27 mouse cellular contexts compared by ENCODE assay signal in the genomic region with DNA sequence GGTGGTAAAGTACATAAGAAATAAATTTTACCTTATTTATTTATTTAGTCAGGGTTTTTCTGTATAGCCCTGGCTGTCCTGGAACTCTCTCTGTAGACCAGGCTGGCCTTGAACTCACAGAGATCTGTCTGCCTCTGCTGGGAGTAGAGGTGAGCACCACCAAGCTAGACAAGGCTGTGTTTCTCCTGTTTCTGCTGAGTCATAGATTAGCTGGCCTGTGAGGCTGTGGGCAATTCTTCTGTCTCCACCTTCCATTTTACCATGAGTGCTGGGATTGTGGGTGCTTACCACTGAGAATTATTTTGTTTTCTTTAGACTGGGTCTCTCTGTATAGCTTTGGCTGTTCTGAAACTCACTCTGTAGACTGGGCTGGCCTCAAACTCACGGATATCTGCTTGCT. TPM values are rescaled to one million over a fixed set of nuclear protein-coding genes. Genes with fewer than 3 reads are reported as not detected.
DNase-seq lines count a peak whose midpoint lies in the region; ATAC-seq and TF ChIP-seq lines count a peak whose summit lies in the region.
"Had no signal": no experiment of that assay in that cellular context is flagged by ENCODE, and none has a peak within 500 bp of the region (broad histone marks: within the 10 kb centered on the region; RNA-seq: fewer than 3 reads in every experiment).

No protein-coding gene starts in this region.

- H3K4me3 ChIP-seq in liver, embryonic 11.5 days (ENCODE audit: low read depth, low read length) = no peak overlapping the region
- no peak overlapping the region for H3K4me3 ChIP-seq in bone marrow macrophage, adult 2 months (ENCODE audit: insufficient read depth, low read length)
- H3K4me3 ChIP-seq in macrophage (ENCODE audit: inconsistent target) = no peak overlapping the region
- no peak overlapping the region for H3K4me3 ChIP-seq in gastrocnemius, adult 2 months
- H3K4me3 ChIP-seq in midbrain, postnatal 0 days (ENCODE audit: low read depth, low read length) = no peak overlapping the region
- H3K4me3 ChIP-seq: embryonic facial prominence, embryonic 12.5 days; erythroblast, embryonic 14.5 days; forebrain, embryonic 13.5 days; heart, embryonic 15.5 days; layer of hippocampus, adult 2 months; limb, embryonic 10.5 days; midbrain, embryonic 13.5 days; myocyte; neural tube, embryonic 13.5 days; stomach, embryonic 15.5 days had no signal

- H3K9me3 ChIP-seq in liver, embryonic 11.5 days (ENCODE audit: control insufficient read depth, low read length) = no peaks in the 10 kb centered on the region
- no peaks in the 10 kb centered on the region for H3K9me3 ChIP-seq in midbrain, postnatal 0 days (ENCODE audit: low read length)
- H3K9me3 ChIP-seq: embryonic facial prominence, embryonic 12.5 days; forebrain, embryonic 13.5 days; heart, embryonic 15.5 days; limb, embryonic 10.5 days; midbrain, embryonic 13.5 days; neural tube, embryonic 13.5 days; stomach, embryonic 15.5 days had no signal

- no peak overlapping the region for H3K27ac ChIP-seq in liver, embryonic 11.5 days (ENCODE audit: low read depth, low read length)
- peak overlapping the region; percentile 78 for H3K27ac ChIP-seq in bone marrow macrophage, adult 2 months (ENCODE audit: insufficient read depth, low read depth, low read length)
- peak overlapping the region; percentile 66 for H3K27ac ChIP-seq in macrophage
- no peak overlapping the region for H3K27ac ChIP-seq in gastrocnemius, adult 2 months
- no peak overlapping the region for H3K27ac ChIP-seq in midbrain, postnatal 0 days (ENCODE audit: low read depth, low read length)
- H3K27ac ChIP-seq: embryonic facial prominence, embryonic 12.5 days; forebrain, embryonic 13.5 days; heart, embryonic 15.5 days; hindbrain, embryonic 14.5 days; layer of hippocampus, adult 2 months; limb, embryonic 10.5 days; midbrain, embryonic 13.5 days; neural tube, embryonic 13.5 days; stomach, embryonic 15.5 days had no signal

- H3K36me3 ChIP-seq in liver, embryonic 11.5 days (ENCODE audit: control insufficient read depth, insufficient read depth, low read length) = no peaks in the 10 kb centered on the region
- no peaks in the 10 kb centered on the region for H3K36me3 ChIP-seq in macrophage (ENCODE audit: inconsistent target)
- no peaks in the 10 kb centered on the region for H3K36me3 ChIP-seq in midbrain, postnatal 0 days (ENCODE audit: insufficient read depth, low read length)
- H3K36me3 ChIP-seq: embryonic facial prominence, embryonic 12.5 days; heart, embryonic 15.5 days; limb, embryonic 10.5 days; midbrain, embryonic 13.5 days; neural tube, embryonic 13.5 days; stomach, embryonic 15.5 days had no signal

- no peaks in the 10 kb centered on the region for H3K79me2 ChIP-seq in macrophage (ENCODE audit: inconsistent target)

- H3K9ac ChIP-seq in liver, embryonic 11.5 days (ENCODE audit: low read depth, low read length) = no peak overlapping the region
- H3K9ac ChIP-seq in midbrain, postnatal 0 days (replicated peaks; ENCODE audit: low read length, poor library complexity, severe bottlenecking) = no peak overlapping the region
- H3K9ac ChIP-seq: embryonic facial prominence, embryonic 12.5 days; forebrain, embryonic 13.5 days; heart, embryonic 15.5 days; hindbrain, embryonic 14.5 days; midbrain, embryonic 13.5 days; neural tube, embryonic 13.5 days; stomach, embryonic 15.5 days had no signal

- no peak overlapping the region for H3K4me2 ChIP-seq in liver, embryonic 11.5 days
- no peak overlapping the region for H3K4me2 ChIP-seq in midbrain, postnatal 0 days (ENCODE audit: low read depth, low read length, poor library complexity, severe bottlenecking)
- H3K4me2 ChIP-seq: embryonic facial prominence, embryonic 12.5 days; forebrain, embryonic 13.5 days; heart, embryonic 15.5 days; hindbrain, embryonic 14.5 days; midbrain, embryonic 13.5 days; neural tube, embryonic 13.5 days; stomach, embryonic 15.5 days had no signal

- WGBS in liver, embryonic 11.5 days = 53% methylated on average over 1 of the region's 1 CpGs
- WGBS in macrophage (ENCODE audit: missing documents) = 57% methylated on average over 1 of the region's 1 CpGs
- WGBS in midbrain, postnatal 0 days = 81% methylated on average over 1 of the region's 1 CpGs

- H3K27me3 ChIP-seq in liver, embryonic 11.5 days (replicated peaks; ENCODE audit: control insufficient read depth, insufficient read depth, low read length) = peaks cover 7% of the 10 kb centered on the region
- H3K27me3 ChIP-seq in midbrain, postnatal 0 days (ENCODE audit: insufficient read depth, low read length) = 0 out of 2 replicates have a peak, but pooled peaks cover 4% of the 10 kb centered on the region

- no peaks in the 10 kb centered on the region for H3K4me1 ChIP-seq in liver, embryonic 11.5 days (replicated peaks; ENCODE audit: control insufficient read depth, insufficient read depth, low read length)
- peaks cover 43% of the 10 kb centered on the region for H3K4me1 ChIP-seq in bone marrow macrophage, adult 2 months (ENCODE audit: control insufficient read depth, insufficient read depth, low read length)
- no peaks in the 10 kb centered on the region for H3K4me1 ChIP-seq in midbrain, postnatal 0 days (ENCODE audit: insufficient read depth, low read length)

- DNase-seq in liver, embryonic 11.5 days (ENCODE audit: low spot score) = no peak
- no peak for DNase-seq in liver
- DNase-seq in gastrocnemius, adult 2 months = no peak
- DNase-seq in midbrain, postnatal 0 days (ENCODE audit: low spot score) = no peak
- DNase-seq in heart, postnatal 4 days = no peak
- DNase-seq: adrenal gland, postnatal 25 days; cerebellum, adult 11-12 months; cerebellum, postnatal 14 days; heart, postnatal 36 days; kidney, postnatal 14 days; lung, postnatal 4 days; right cerebral cortex, adult 18-20 months; right cerebral cortex, postnatal 4 days; thymus, postnatal 36 days had no signal

- intact Hi-C loops in gastrocnemius, adult 2 months (cut with DNase I) = no loop called here

- no peak for TF ChIP-seq CTCF in bone marrow macrophage, adult 2 months (IDR thresholded peaks at IDR 0.05; ENCODE audit: low read depth, low read length)
- no peak for TF ChIP-seq CTCF in gastrocnemius, adult 2 months (IDR thresholded peaks at IDR 0.05)
- no peak for TF ChIP-seq CTCF in midbrain, postnatal 0 days (IDR thresholded peaks at IDR 0.05)

- peak; percentile 37; the same call in 1 of the 2 replicates for ATAC-seq in liver, embryonic 11.5 days (replicated peaks; ENCODE audit: low FRiP score)
- ATAC-seq in midbrain, postnatal 0 days (ENCODE audit: low FRiP score) = no peak
- ATAC-seq: forebrain, embryonic 13.5 days; midbrain, embryonic 13.5 days had no signal

- TF ChIP-seq POLR2A in bone marrow macrophage, adult 2 months (IDR thresholded peaks at IDR 0.05; ENCODE audit: borderline replicate concordance, low read depth, low read length) = no peak

RNA-seq across cellular contexts. Expression of a gene that starts 0.6 kb away (rescaled TPM):
- 193 and 198 TPM in 2 replicates for polyA plus RNA-seq in liver, embryonic 11.5 days (2014; fragmentation: Nextera tagmentation; extraction: Ambion mirVana)
- 751 and 791 TPM in 2 replicates for polyA plus RNA-seq in bone marrow macrophage, adult 2 months (2012; ENCODE audit: insufficient read depth, insufficient read length, missing spikeins)
- 100 to 1,000 TPM in 20 of 26 experiments, 10 to 100 TPM in 6; 64.3 to 309 (median 139) TPM for total RNA-seq in macrophage (2018; cell fraction: chromatin; rRNA removed)
- total RNA-seq in macrophage (2018; cell fraction: cytosol; rRNA removed) = 1,000 to 10,000 TPM in 13 of 26 experiments, 100 to 1,000 TPM in 13; 763 to 1,370 (median 956) TPM
- total RNA-seq in macrophage (2018; cell fraction: nucleus; rRNA removed) = 1,000 to 10,000 TPM in 4 of 26 experiments, 100 to 1,000 TPM in 22; 352 to 1,389 (median 692) TPM
- 1,227 to 1,611 TPM (median 1,544 TPM) in 3 replicates for polyA plus RNA-seq in macrophage (2018)
- total RNA-seq in gastrocnemius, adult 2 months (2021) = 100 to 1,000 TPM; 124 to 132 TPM
- 16.6 and 28.6 TPM in 2 replicates for total RNA-seq in midbrain, postnatal 0 days (2014; rRNA removed)
- polyA plus RNA-seq in midbrain, postnatal 0 days (2015; fragmentation: Nextera tagmentation; extraction: Ambion mirVana) = 231 and 238 TPM in 2 replicates
- total RNA-seq in heart, postnatal 4 days (2021) = 100 to 1,000 TPM; 216 to 226 TPM

RNA-seq across cellular contexts. Expression of a gene that starts 9.9 kb away (rescaled TPM):
- 3.3 and 3.5 TPM in 2 replicates for polyA plus RNA-seq in liver, embryonic 11.5 days (2014; fragmentation: Nextera tagmentation; extraction: Ambion mirVana)
- polyA plus RNA-seq in bone marrow macrophage, adult 2 months (2012; ENCODE audit: insufficient read depth, insufficient read length, missing spikeins) = not detected in 2 replicates
- 1 to 10 TPM in 1 of 26 experiments, under 1 TPM in 4, not detected in 21; 0.13 to 2.9 (median 0.18) TPM for total RNA-seq in macrophage (2018; cell fraction: chromatin; rRNA removed)
- total RNA-seq in macrophage (2018; cell fraction: cytosol; rRNA removed) = under 1 TPM in 8 of 26 experiments, not detected in 18; under 0.01 to 0.29 (median 0.05) TPM
- under 1 TPM in 5 of 26 experiments, not detected in 21; 0.16 to 0.99 (median 0.30) TPM for total RNA-seq in macrophage (2018; cell fraction: nucleus; rRNA removed)
- polyA plus RNA-seq in macrophage (2018) = 0.03 TPM in 1 of 3 replicates, not detected in the others
- total RNA-seq in gastrocnemius, adult 2 months (2021) = 1 to 10 TPM; 4.8 to 5.2 TPM
- total RNA-seq in midbrain, postnatal 0 days (2014; rRNA removed) = 16.9 and 22.4 TPM in 2 replicates
- 6.5 and 7.5 TPM in 2 replicates for polyA plus RNA-seq in midbrain, postnatal 0 days (2015; fragmentation: Nextera tagmentation; extraction: Ambion mirVana)
- total RNA-seq in heart, postnatal 4 days (2021) = 1 to 10 TPM; 3.8 to 4.1 TPM
- polyA plus RNA-seq: erythroblast, embryonic 14.5 days had no signal

RNA-seq across cellular contexts. Expression of a gene that starts 21.3 kb away (rescaled TPM):
- polyA plus RNA-seq in liver, embryonic 11.5 days (2014; fragmentation: Nextera tagmentation; extraction: Ambion mirVana) = 11.1 and 13.1 TPM in 2 replicates
- 4.6 and 7.5 TPM in 2 replicates for polyA plus RNA-seq in bone marrow macrophage, adult 2 months (2012; ENCODE audit: insufficient read depth, insufficient read length, missing spikeins)
- total RNA-seq in macrophage (2018; cell fraction: chromatin; rRNA removed) = 10 to 100 TPM in 6 of 26 experiments, 1 to 10 TPM in 20; 2.7 to 12.5 (median 8.1) TPM
- 1 to 10 TPM in 9 of 26 experiments, under 1 TPM in 17; 0.36 to 1.5 (median 0.79) TPM for total RNA-seq in macrophage (2018; cell fraction: cytosol; rRNA removed)
- total RNA-seq in macrophage (2018; cell fraction: nucleus; rRNA removed) = 1 to 10 TPM; 2.8 to 8.7 (median 6.3) TPM
- 0.53 to 1.3 TPM (median 0.92 TPM) in 3 replicates for polyA plus RNA-seq in macrophage (2018)
- total RNA-seq in gastrocnemius, adult 2 months (2021) = 1 to 10 TPM; 5.1 to 5.2 TPM
- total RNA-seq in midbrain, postnatal 0 days (2014; rRNA removed) = 8.8 and 10.5 TPM in 2 replicates
- 8.8 and 10.8 TPM in 2 replicates for polyA plus RNA-seq in midbrain, postnatal 0 days (2015; fragmentation: Nextera tagmentation; extraction: Ambion mirVana)
- total RNA-seq in heart, postnatal 4 days (2021) = 1 to 10 TPM; 5.3 to 5.6 TPM

RNA-seq across cellular contexts. Expression of a gene that starts 22.4 kb away (rescaled TPM):
- polyA plus RNA-seq in liver, embryonic 11.5 days (2014; fragmentation: Nextera tagmentation; extraction: Ambion mirVana) = 128 and 140 TPM in 2 replicates
- 125 TPM in 2 replicates for polyA plus RNA-seq in bone marrow macrophage, adult 2 months (2012; ENCODE audit: insufficient read depth, insufficient read length, missing spikeins)
- total RNA-seq in macrophage (2018; cell fraction: chromatin; rRNA removed) = 10 to 100 TPM in 21 of 26 experiments, 1 to 10 TPM in 5; 5.8 to 37.8 (median 15.4) TPM
- total RNA-seq in macrophage (2018; cell fraction: cytosol; rRNA removed) = 100 to 1,000 TPM; 105 to 174 (median 124) TPM
- total RNA-seq in macrophage (2018; cell fraction: nucleus; rRNA removed) = 10 to 100 TPM; 12.8 to 51.2 (median 30.7) TPM
- polyA plus RNA-seq in macrophage (2018) = 77.8 to 126 TPM (median 124 TPM) in 3 replicates
- total RNA-seq in gastrocnemius, adult 2 months (2021) = 100 to 1,000 TPM; 137 to 169 TPM
- total RNA-seq in midbrain, postnatal 0 days (2014; rRNA removed) = 87.8 and 100 TPM in 2 replicates
- polyA plus RNA-seq in midbrain, postnatal 0 days (2015; fragmentation: Nextera tagmentation; extraction: Ambion mirVana) = 240 and 265 TPM in 2 replicates
- 100 to 1,000 TPM; 152 to 180 TPM for total RNA-seq in heart, postnatal 4 days (2021)

RNA-seq across cellular contexts. Expression of a gene that starts 32.2 kb away (rescaled TPM):
- 0.14 and 0.21 TPM in 2 replicates for polyA plus RNA-seq in liver, embryonic 11.5 days (2014; fragmentation: Nextera tagmentation; extraction: Ambion mirVana)
- polyA plus RNA-seq in bone marrow macrophage, adult 2 months (2012; ENCODE audit: insufficient read depth, insufficient read length, missing spikeins) = 0.17 TPM in 1 of 2 replicates, not detected in the other
- total RNA-seq in macrophage (2018; cell fraction: chromatin; rRNA removed) = 1 to 10 TPM in 7 of 26 experiments, under 1 TPM in 16, not detected in 3; 0.26 to 1.7 (median 0.65) TPM
- total RNA-seq in macrophage (2018; cell fraction: cytosol; rRNA removed) = not detected
- 1 to 10 TPM in 1 of 26 experiments, under 1 TPM in 13, not detected in 12; 0.18 to 2.1 (median 0.34) TPM for total RNA-seq in macrophage (2018; cell fraction: nucleus; rRNA removed)
- not detected in 3 replicates for polyA plus RNA-seq in macrophage (2018)
- total RNA-seq in gastrocnemius, adult 2 months (2021) = 10 to 100 TPM; 58.4 to 72.9 TPM
- total RNA-seq in midbrain, postnatal 0 days (2014; rRNA removed) = 18.9 and 23.3 TPM in 2 replicates
- polyA plus RNA-seq in midbrain, postnatal 0 days (2015; fragmentation: Nextera tagmentation; extraction: Ambion mirVana) = 13.6 and 14.0 TPM in 2 replicates
- 10 to 100 TPM; 69.6 to 78.5 TPM for total RNA-seq in heart, postnatal 4 days (2021)
- polyA plus RNA-seq: erythroblast, embryonic 14.5 days had no signal

Comparison
In these comparisons a context has a peak if more than half of its experiments do, and no peak if none do; other contexts are left out.
1. H3K27ac ChIP-seq: peak in bone marrow macrophage, adult 2 months (single experiment) and macrophage (single experiment); none in liver, embryonic 11.5 days (single experiment), gastrocnemius, adult 2 months (single experiment) and midbrain, postnatal 0 days (single experiment).